Mouse (Mus musculus) gastrocnemius, adult 2 months (tissue): ENCODE results near the gene Mctp1. TPM values are rescaled to one million over a fixed set of nuclear protein-coding genes. Genes with fewer than 3 reads are reported as not detected.
"Not testable (repeated sequence)": the region's sequence is repeated elsewhere in the genome, so short reads cannot be mapped to it uniquely, and the experiment has no call there.

Experiments used
- DNase-seq: peaks from one replicate; pipeline ENCODE4 v3.0.0; 2022
- H3K27ac ChIP-seq: fragments of 200-600 bp; 2 replicates; pipeline ENCODE4 v1.8.1; 2022; ENCODE audit warnings: mild to moderate bottlenecking
- H3K4me3 ChIP-seq: fragments of 200-600 bp; 2 replicates; pipeline ENCODE4 v1.8.1; 2022; ENCODE audit warnings: mild to moderate bottlenecking, moderate library complexity
- CTCF ChIP-seq: fragments of 200-600 bp; IDR thresholded peaks from 2 replicates; pipeline ENCODE4 v1.8.1; 2022; ENCODE audit warnings: antibody characterized with exemption, mild to moderate bottlenecking, moderate library complexity
- intact Hi-C: fragments of 180-260 bp; cut with DNase I; formaldehyde crosslinking; loops from one replicate; pipeline ENCODE4 v1.15.1; 2025
- total RNA-seq, 2 experiments: library from RNA; stranded (reverse); gene quantifications; 2 replicates each; pipeline ENCODE4 v1.2.3; 2021

Mctp1 gene
- total RNA-seq, 2 experiments from 2014 or later, result 0.75 to 1.5 TPM

- Histone ChIP-seq H3K27ac (no peak overlapping the region), H3K4me3 (no peak overlapping the region)
- TF ChIP-seq CTCF, result no peak
- DNase-seq, result no peak
- intact Hi-C loops, result no loop called here
Observed at GRCm38 (mm10) chr13:76422124-76422523, 37.8 kb downstream of the Mctp1 start.

- intact Hi-C loops, result no loop called here
- no peak for TF ChIP-seq CTCF
- Histone ChIP-seq H3K4me3 (no peak overlapping the region), H3K27ac (no peak overlapping the region)
- DNase-seq, result no peak
Observed at GRCm38 (mm10) chr13:76429456-76429855, 45.1 kb downstream of the Mctp1 start.

GRCm38 (mm10) chr13:76429927-76430326, 45.6 kb downstream of the Mctp1 start:
- DNase-seq, result no peak
- H3K27ac ChIP-seq, result no peak overlapping the region
- no peak overlapping the region for H3K4me3 ChIP-seq
- intact Hi-C loops, result no loop called here
- no peak for TF ChIP-seq CTCF

GRCm38 (mm10) chr13:76431946-76432345, 47.6 kb downstream of the Mctp1 start:
- Histone ChIP-seq H3K27ac (no peak overlapping the region), H3K4me3 (no peak overlapping the region)
- no peak for TF ChIP-seq CTCF
- intact Hi-C loops, result no loop called here
- no peak for DNase-seq

- no peak for DNase-seq
- intact Hi-C loops, result no loop called here
- H3K4me3 ChIP-seq, result no peak overlapping the region
- H3K27ac ChIP-seq, result no peak overlapping the region
- TF ChIP-seq CTCF, result no peak
Observed at GRCm38 (mm10) chr13:76433438-76433837, 49.1 kb downstream of the Mctp1 start.

- intact Hi-C loops, result no loop called here
- H3K27ac ChIP-seq, result no peak overlapping the region
- no peak overlapping the region for H3K4me3 ChIP-seq
- no peak for TF ChIP-seq CTCF
- DNase-seq, result no peak
Observed at GRCm38 (mm10) chr13:76436426-76436825, 52.1 kb downstream of the Mctp1 start.

- TF ChIP-seq CTCF, result no peak
- intact Hi-C loops, result no loop called here
- no peak for DNase-seq
- Histone ChIP-seq H3K27ac (no peak overlapping the region), H3K4me3 (no peak overlapping the region)
Observed at GRCm38 (mm10) chr13:76438765-76439164, 54.4 kb downstream of the Mctp1 start.

GRCm38 (mm10) chr13:76446059-76446458, 61.7 kb downstream of the Mctp1 start:
- H3K27ac ChIP-seq, result no peak overlapping the region
- intact Hi-C loops, result no loop called here
- DNase-seq, result no peak

GRCm38 (mm10) chr13:76447528-76447927, 63.2 kb downstream of the Mctp1 start:
- intact Hi-C loops, result no loop called here
- no peak for DNase-seq
- no peak overlapping the region for H3K27ac ChIP-seq
- no peak for TF ChIP-seq CTCF
- no peak overlapping the region for H3K4me3 ChIP-seq

More at GRCm38 (mm10) chr13:76446059-76446458, 61.7 kb downstream of the Mctp1 start:
- TF ChIP-seq CTCF, result no peak
- no peak overlapping the region for H3K4me3 ChIP-seq

- intact Hi-C loops, H3K4me3 ChIP-seq, H3K27ac ChIP-seq, DNase-seq: not testable (repeated sequence)
Observed at GRCm38 (mm10) chr13:76451526-76451925, 67.2 kb downstream of the Mctp1 start.

- intact Hi-C loops, result no loop called here
- Histone ChIP-seq H3K27ac (no peak overlapping the region), H3K4me3 (no peak overlapping the region)
- DNase-seq, result no peak
- TF ChIP-seq CTCF, result no peak
Observed at GRCm38 (mm10) chr13:76481601-76482000, 97.3 kb downstream of the Mctp1 start.

- TF ChIP-seq CTCF, result no peak
- intact Hi-C loops, result no loop called here
- DNase-seq, result no peak
- no peak overlapping the region for H3K27ac ChIP-seq
- H3K4me3 ChIP-seq, result no peak overlapping the region
Observed at GRCm38 (mm10) chr13:76482998-76483397, 98.7 kb downstream of the Mctp1 start.

GRCm38 (mm10) chr13:76484086-76484709, 99.9 kb downstream of the Mctp1 start:
- intact Hi-C loops, result no loop called here
- H3K27ac ChIP-seq, result no peak overlapping the region
- DNase-seq, result no peak
- TF ChIP-seq CTCF, result no peak
- no peak overlapping the region for H3K4me3 ChIP-seq

GRCm38 (mm10) chr13:76515896-76516295, 131.6 kb downstream of the Mctp1 start:
- intact Hi-C loops, result no loop called here
- H3K4me3 ChIP-seq, result no peak overlapping the region
- H3K27ac ChIP-seq, result no peak overlapping the region
- TF ChIP-seq CTCF, result no peak
- no peak for DNase-seq
